Mouse (Mus musculus) heart, postnatal 14 days (tissue): ENCODE data around the gene Pigk. TPM values are rescaled to one million over a fixed set of nuclear protein-coding genes. Genes with fewer than 3 reads are reported as not detected.

Experiments used
- total RNA-seq, 2 experiments: library from RNA; stranded (reverse); gene quantifications; 2 replicates each; pipeline ENCODE4 v1.2.3; 2021

Pigk gene
- total RNA-seq, 2 experiments from 2014 or later = 28.8 to 30.0 TPM

Other genes with a start within 250 kb of the Pigk start
- under 1 TPM; 0.29 TPM for gene Ak5, start 45.7 kb upstream of the Pigk start, total RNA-seq